Mouse (Mus musculus) embryonic fibroblast, embryonic 13.5 days (primary cell): Measurements from ENCODE around the gene Ggt5.

Experiments used
- CTCF ChIP-seq: IDR thresholded peaks from 2 replicates; pipeline ENCODE4 v1.5.1; 2011; ENCODE audit warnings: mild to moderate bottlenecking, control low read depth, low read length, moderate library complexity, borderline replicate concordance; ENCODE audit not compliant: insufficient read depth
- POLR2A ChIP-seq: IDR thresholded peaks from 2 replicates; pipeline ENCODE4 v1.6.1; 2011; ENCODE audit warnings: low read depth, mild to moderate bottlenecking, control low read depth, low read length, moderate library complexity

DNA sequence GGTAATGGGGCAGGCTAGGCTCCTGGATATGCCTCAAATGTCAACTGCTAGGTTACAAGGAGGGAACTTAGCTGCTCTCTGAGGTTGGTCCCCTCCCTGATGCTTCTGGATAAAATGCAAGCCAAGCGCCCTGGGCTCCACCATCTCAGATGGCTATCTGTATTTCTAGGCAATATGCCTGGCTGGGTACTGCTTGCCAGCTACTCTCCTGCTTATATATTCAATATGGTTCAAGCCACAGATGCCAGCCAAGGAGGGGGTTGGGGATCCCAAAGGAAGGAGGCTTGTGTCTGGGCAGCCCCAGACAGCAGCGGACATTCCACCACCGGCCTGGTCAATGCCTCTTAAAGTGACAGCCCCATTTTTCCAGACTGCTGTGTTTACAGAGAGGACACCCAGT lies 30.6 kb upstream of the Ggt5 start:
- TF ChIP-seq CTCF = no peak
- no peak for TF ChIP-seq POLR2A
